13 mouse cellular contexts compared by ENCODE assay signal in genomic region chr11:32558677-32559076, GRCm38 (mm10). TPM values are rescaled to one million over a fixed set of nuclear protein-coding genes. Genes with fewer than 3 reads are reported as not detected.
DNase-seq lines count a peak whose midpoint lies in the region; ATAC-seq and TF ChIP-seq lines count a peak whose summit lies in the region.
"Had no signal": no experiment of that assay in that cellular context is flagged by ENCODE, and none has a peak within 500 bp of the region (broad histone marks: within the 10 kb centered on the region; RNA-seq: fewer than 3 reads in every experiment).

No protein-coding gene starts in this region.

- no peak overlapping the region for H3K9ac ChIP-seq in midbrain, embryonic 15.5 days
- H3K9ac ChIP-seq: liver, embryonic 14.5 days had no signal

- H3K9me3 ChIP-seq in midbrain, embryonic 15.5 days, result no peaks in the 10 kb centered on the region
- H3K9me3 ChIP-seq: G1E had no signal

- H3K27ac ChIP-seq in bone marrow macrophage, adult 2 months (ENCODE audit: insufficient read depth, low read depth, low read length), result peak overlapping the region; percentile 25
- no peak overlapping the region for H3K27ac ChIP-seq in midbrain, embryonic 15.5 days
- H3K27ac ChIP-seq: liver, embryonic 14.5 days had no signal

- H3K4me3 ChIP-seq in bone marrow macrophage, adult 2 months (ENCODE audit: insufficient read depth, low read length), result no peak overlapping the region
- no peak overlapping the region for H3K4me3 ChIP-seq in midbrain, embryonic 15.5 days

- peak; percentile 50 to 66 for DNase-seq in kidney, postnatal 25 days
- no peak for DNase-seq in kidney, adult 11 months
- DNase-seq in CD4-positive helper T cell, adult 2 months (ENCODE audit: low read depth, low spot score), result peak; percentile 58
- DNase-seq in natural killer cell, adult 2 months (ENCODE audit: low spot score in 2 of 2), result peak; percentile 50 to 64
- DNase-seq in ovary, postnatal 36 days (ENCODE audit: low spot score), result no peak
- DNase-seq: adrenal gland, adult 8-10 months; gastrocnemius, postnatal 25 days had no signal

- H3K36me3 ChIP-seq in midbrain, embryonic 15.5 days (replicated peaks), result no peaks in the 10 kb centered on the region

- no peaks in the 10 kb centered on the region for H3K27me3 ChIP-seq in midbrain, embryonic 15.5 days (replicated peaks)

- 56% methylated on average over 8 of the region's 8 CpGs for WGBS in midbrain, embryonic 15.5 days

- H3K4me2 ChIP-seq in midbrain, embryonic 15.5 days, result no peak overlapping the region

- TF ChIP-seq CTCF in bone marrow macrophage, adult 2 months (IDR thresholded peaks at IDR 0.05; ENCODE audit: low read depth, low read length), result no peak

- no peak for ATAC-seq in erythroid progenitor cell, adult 5-6 weeks (replicated peaks; ENCODE audit: low FRiP score, poor library complexity, severe bottlenecking)
- ATAC-seq in midbrain, embryonic 15.5 days (replicated peaks), result no peak

- H3K4me1 ChIP-seq in bone marrow macrophage, adult 2 months (ENCODE audit: control insufficient read depth, insufficient read depth, low read length), result peaks cover 74% of the 10 kb centered on the region
- H3K4me1 ChIP-seq in midbrain, embryonic 15.5 days, result no peaks in the 10 kb centered on the region

- TF ChIP-seq POLR2A in bone marrow macrophage, adult 2 months (IDR thresholded peaks at IDR 0.05; ENCODE audit: borderline replicate concordance, low read depth, low read length), result no peak

RNA-seq across cellular contexts. Expression of gene Stk10, which starts 25.6 kb away (rescaled TPM):
- polyA plus RNA-seq in bone marrow macrophage, adult 2 months (2012; ENCODE audit: insufficient read depth, insufficient read length, missing spikeins), result 27.6 and 32.9 TPM in 2 replicates
- total RNA-seq in erythroid progenitor cell, adult 5-6 weeks (2015; ENCODE audit: low replicate concordance), result 14.3 and 15.1 TPM in 2 replicates
- 8.3 and 10.0 TPM in 2 replicates for total RNA-seq in erythroid progenitor cell, adult 5-6 weeks (2017; ENCODE audit: low replicate concordance)
- polyA plus RNA-seq in midbrain, embryonic 15.5 days (2015; fragmentation: Nextera tagmentation; extraction: Ambion mirVana), result 2.0 and 2.3 TPM in 2 replicates

RNA-seq across cellular contexts. Expression of gene Efcab9, which starts 26.8 kb away (rescaled TPM):
- polyA plus RNA-seq in bone marrow macrophage, adult 2 months (2012; ENCODE audit: insufficient read depth, insufficient read length, missing spikeins), result not detected in 2 replicates
- total RNA-seq in erythroid progenitor cell, adult 5-6 weeks (2015; ENCODE audit: low replicate concordance), result not detected in 2 replicates
- total RNA-seq in erythroid progenitor cell, adult 5-6 weeks (2017; ENCODE audit: low replicate concordance), result not detected in 2 replicates
- 0.46 TPM in 1 of 2 replicates, not detected in the other for polyA plus RNA-seq in midbrain, embryonic 15.5 days (2015; fragmentation: Nextera tagmentation; extraction: Ambion mirVana)
- total RNA-seq: midbrain, postnatal 0 days had no signal
- polyA plus RNA-seq: G1E; midbrain, postnatal 0 days had no signal

Comparison
In these comparisons a context has a peak if more than half of its experiments do, and no peak if none do; other contexts are left out.
1. DNase-seq: peak in kidney, postnatal 25 days (2 of 2), CD4-positive helper T cell, adult 2 months (single experiment) and natural killer cell, adult 2 months (2 of 2); none in kidney, adult 11 months (single experiment) and ovary, postnatal 36 days (single experiment).